Mouse (Mus musculus) gastrocnemius, adult 8-10 months (tissue): ENCODE data around the gene Zbtb48. TPM values are rescaled to one million over a fixed set of nuclear protein-coding genes. Genes with fewer than 3 reads are reported as not detected.

ENCODE experiments used
- DNase-seq, 2 experiments: peaks; one replicate each; pipeline ENCODE4 v3.0.0; 2022; ENCODE audit warnings: low spot score in 2 of 2
- total RNA-seq, 4 experiments: library from RNA; stranded (reverse); gene quantifications; 2 replicates each; pipeline ENCODE4 v1.2.4; 2022

The Zbtb48 gene
- total RNA-seq, 4 experiments from 2014 or later: 2.3 to 4.8 (median 3.1) TPM

- no peak for DNase-seq
Measured at GRCm38 (mm10) chr4:152029997-152030396, 2.5 kb upstream of the Zbtb48 start.

DNA sequence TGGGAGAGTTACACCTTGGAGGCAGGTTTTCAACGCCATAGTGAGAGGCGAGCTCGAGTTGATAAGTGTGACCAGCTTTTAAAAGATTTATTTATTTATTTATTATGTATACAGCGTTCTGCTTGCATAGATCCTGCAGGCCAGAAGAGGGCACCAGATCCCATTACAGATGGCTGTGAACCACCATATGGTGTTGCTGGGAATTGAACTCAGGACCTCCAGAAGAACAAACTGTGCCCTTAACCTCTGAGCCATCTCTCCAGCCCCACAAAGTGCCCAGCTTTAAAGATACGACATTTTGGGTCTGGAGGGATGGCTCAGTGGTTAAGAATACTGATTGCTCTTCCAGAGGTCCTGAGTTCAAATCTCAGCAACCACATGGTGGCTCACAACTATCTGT, 1.6 kb upstream of the Zbtb48 start:
- no peak for DNase-seq

GRCm38 (mm10) chr4:152028456-152028855, 985 bp upstream of the Zbtb48 start:
- no peak for DNase-seq

DNA sequence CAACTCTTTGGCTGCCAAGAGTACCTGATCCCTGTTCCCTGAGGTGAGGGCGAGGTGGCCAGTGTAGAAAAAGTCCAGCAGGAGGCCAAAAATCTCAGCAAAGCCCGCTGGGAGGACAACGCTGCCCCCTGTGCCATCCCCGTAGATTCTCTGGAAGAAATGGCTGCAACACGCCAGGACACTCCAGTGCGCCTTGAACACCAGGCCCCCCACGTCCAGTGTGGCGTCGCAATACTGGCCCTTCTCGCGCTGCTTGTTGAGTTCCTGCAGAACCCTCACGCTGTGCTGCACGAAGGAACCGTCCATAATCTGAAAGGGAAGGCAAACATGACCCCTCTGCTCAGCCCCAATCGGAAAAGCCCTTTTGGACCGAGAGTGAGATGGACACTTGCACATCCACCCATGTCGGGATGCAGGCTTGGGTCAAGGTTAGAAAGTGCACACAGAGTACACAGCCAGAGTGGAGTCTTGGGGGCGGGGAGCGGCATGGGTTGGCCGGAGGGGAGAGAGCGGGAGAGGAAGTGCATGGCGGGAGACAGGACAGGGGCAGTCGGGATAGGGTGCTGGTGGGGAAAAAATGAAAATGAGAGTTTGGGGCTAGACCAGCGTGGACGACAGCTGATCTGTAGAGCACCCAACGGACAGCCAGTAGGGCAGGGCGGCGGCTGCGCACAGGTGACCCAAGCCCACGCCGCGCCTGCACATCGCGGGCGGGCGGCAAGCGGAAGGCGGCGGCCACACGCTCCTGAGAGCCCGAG, 541 bp downstream of the Zbtb48 start:
- DNase-seq: no peak

GRCm38 (mm10) chr4:152024525-152024924, 2.9 kb downstream of the Zbtb48 start:
- peak in 1 of 2 experiments; percentile 2 for DNase-seq

DNA sequence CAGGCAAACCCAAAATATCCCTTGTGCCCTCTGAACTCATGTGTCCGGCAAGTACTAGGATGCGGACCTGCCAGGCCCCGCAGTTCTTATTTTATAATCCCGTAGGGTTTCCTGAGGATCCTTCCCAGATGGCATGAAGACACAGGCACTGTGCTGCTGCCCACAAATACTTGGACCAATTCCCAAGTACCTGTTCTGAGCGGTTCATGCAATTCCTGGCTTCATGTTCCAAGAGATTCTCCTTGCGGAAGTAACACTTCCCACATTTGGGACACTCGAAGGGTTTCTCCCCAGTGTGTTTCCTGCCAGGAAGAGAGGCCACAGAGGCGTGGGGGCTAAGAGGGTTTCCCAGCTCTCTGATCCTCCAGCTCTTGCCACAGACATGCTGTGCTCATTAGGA, 5.0 kb downstream of the Zbtb48 start:
- DNase-seq: no peak

GRCm38 (mm10) chr4:152021568-152022097, 5.8 kb downstream of the Zbtb48 start:
- no peak for DNase-seq

GRCm38 (mm10) chr4:152020024-152020423, 7.4 kb downstream of the Zbtb48 start:
- no peak for DNase-seq

DNA sequence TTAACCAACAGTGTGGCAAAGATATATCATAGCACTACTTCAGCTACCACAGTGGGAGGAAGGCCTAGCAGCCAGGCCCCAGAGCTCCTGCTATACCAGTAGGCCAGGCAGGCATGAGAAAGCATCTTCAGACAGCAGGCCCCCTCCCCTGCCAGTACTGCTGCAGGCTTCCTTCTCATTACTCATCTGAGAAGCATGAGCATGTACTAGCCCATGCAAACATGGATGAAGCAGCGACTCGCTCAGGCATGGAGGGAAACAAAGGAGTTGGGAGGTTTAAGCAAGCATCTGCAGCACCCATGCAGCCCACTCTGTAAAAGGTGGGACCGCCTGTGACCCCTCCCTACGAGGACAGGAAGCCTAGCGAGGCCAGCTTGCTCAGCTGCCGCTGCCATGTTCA, 8.4 kb downstream of the Zbtb48 start:
- DNase-seq: no peak

DNA sequence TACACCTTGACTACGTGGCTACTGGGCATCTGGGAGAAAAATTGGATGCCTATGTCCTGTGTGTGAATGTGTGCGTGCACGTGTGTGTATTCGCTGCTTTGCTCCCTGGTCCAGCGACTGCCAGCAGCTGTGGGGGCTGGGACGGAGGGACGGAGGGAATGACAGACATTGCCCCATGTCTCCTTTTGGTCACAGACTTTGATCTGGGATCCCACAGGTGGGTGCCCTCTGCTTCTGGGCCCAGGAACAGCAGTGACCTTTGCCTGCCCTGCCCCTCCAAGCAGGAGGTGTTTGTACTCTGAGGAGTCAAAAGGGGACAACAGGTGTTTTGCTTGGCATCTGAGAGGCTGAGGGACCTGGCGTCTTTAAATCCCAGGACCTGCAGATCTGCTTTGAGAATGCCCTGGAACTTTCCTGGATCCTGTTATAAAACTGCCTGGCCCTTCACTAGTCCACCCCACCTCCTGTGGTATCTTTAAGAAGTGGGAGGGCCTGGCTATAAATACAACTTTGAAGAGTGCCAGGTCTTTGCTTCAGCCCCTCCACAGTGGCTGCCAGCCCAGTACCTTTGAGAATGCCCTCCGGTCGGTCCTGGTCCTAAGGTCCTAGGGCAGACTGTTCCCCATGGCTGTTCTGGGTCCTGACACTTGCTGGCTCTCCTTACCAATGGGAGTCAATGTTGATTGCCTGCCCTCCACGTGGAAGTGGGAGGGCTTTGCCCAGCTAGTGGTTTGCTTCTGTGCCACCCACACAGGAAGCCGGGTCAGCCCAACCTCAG, 14.2 kb downstream of the Zbtb48 start:
- peak; percentile 32 to 54 for DNase-seq

DNA sequence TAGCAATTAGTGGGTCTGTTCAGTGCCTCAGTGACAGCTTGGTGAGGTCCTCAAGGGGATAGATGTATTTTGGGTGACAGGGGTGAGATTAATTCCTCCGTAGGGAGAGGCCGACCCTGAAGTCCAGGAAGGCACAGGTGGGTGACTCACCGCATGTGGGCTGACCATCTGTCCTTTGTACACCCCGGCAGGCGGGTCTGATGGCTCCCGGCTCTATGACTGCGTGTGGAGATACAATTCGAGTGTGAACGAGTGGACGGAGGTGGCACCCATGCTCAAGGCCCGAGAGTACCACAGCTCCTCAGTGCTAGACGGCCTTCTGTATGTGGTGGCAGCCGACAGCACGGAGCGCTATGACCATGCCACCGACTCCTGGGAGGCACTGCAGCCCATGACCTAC, 15.4 kb downstream of the Zbtb48 start:
- DNase-seq: no peak

- no peak for DNase-seq
Measured at GRCm38 (mm10) chr4:152011171-152011760, 16.2 kb downstream of the Zbtb48 start.

- no peak for DNase-seq
Measured at GRCm38 (mm10) chr4:152010707-152011134, 16.8 kb downstream of the Zbtb48 start.

GRCm38 (mm10) chr4:152010091-152010706, 17.3 kb downstream of the Zbtb48 start:
- DNase-seq: peak; percentile 50 to 71

- peak; percentile 63 to 84 for DNase-seq
Measured at GRCm38 (mm10) chr4:152009076-152010051, 18.1 kb downstream of the Zbtb48 start.

DNA sequence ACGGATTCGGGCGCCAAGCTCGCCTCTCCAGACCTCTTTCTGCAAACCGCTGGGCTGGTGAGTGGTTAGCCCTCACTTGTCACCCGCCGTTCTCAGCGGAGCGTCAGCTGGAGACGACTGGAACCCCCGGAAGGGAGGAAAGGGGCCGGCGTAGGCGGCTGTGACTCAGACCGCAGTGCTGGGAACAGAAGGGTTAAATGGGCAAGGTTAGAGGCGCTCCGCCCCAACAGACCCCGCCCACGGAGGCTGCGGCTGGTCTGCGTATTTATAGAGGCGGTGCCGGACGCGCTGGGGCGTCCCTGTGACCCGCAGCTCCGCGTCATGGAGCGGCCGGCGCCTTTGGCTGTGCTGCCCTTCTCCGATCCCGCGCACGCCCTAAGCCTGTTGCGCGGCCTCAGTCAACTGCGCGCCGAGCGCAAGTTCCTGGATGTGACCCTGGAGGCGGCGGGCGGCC, 18.8 kb downstream of the Zbtb48 start, which contains the start of gene Klhl21:
Gene Klhl21 (plus strand): TSS at position 182 of the 454 bp plus-strand sequence.
- peak; percentile 95 to 96 for DNase-seq

DNA sequence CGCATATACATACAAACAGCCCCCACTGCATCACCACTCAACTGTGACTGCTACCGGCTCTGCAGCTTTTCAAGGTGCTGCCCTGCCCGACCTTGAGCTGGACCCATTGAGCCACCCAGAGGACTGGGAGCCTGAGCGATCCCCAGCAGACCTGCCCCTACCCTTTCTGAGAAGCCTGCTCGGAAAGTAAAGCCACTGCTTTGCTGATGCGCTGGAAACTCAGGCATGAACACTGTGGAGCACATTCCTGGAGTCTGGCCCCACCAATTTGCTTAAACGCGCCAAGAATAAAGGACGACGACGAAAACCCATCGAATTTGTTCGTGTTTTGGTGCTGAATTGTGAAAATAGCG, 19.3 kb downstream of the Zbtb48 start:
- DNase-seq: no peak

DNA sequence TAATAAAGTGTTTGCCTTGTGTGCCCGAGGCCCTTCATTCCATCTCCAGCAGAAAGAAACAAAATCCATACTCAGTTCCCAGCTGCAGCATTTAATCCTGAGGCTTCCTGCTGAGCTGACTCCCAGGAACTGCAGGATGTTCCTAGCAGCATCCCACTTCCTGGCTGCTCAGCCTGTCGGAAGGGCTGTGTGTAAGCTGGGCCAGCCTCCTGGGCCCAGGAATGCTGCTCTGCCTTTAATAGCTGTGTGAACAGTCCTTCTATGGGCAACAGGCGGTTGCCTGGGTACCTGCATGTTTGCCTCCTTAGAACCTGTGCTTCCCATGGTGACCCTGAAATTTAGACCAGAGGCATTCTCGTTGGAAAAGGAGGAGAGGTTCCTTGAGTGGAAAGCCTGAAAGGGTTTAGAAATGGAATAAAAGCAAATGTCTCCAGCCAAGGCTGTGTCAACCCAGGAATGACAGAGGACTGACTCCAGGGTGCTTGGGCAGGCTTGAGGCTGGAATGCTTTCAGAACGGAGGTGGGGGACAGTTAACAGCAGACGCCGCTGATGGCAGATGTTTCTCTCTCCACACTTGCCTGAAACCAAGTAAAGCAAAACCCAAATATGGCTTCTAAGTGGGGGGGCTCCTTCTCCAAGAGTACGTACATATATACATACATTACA, 19.9 kb downstream of the Zbtb48 start:
- no peak for DNase-seq

DNA sequence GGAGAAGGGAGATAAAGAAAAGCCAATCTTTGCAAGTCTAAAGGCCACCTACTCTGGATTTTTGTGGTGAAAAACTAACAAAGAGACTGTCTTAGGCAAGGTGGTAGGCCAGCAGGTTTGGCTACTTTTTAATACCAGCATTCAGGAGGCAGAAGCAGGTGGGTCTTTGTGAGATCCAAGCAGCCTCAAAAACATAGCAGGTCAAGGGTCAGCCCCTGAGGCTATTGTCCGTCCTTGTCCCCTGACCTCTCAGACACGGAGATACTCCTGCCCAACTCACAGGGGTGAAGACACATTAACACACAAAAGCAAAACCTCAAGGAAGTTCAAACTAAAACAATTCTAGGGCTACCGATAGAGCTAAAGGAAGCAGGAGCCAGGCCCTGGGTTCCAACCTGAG, 20.7 kb downstream of the Zbtb48 start:
- DNase-seq: no peak

GRCm38 (mm10) chr4:152006137-152006536, 21.3 kb downstream of the Zbtb48 start:
- DNase-seq: no peak
